Mouse (Mus musculus): ENCODE measurements around the gene Vwa5b2. TPM values are rescaled to one million over a fixed set of nuclear protein-coding genes. Genes with fewer than 3 reads are reported as not detected.

Gene Vwa5b2
- polyA plus RNA-seq, 1 experiment: 58.1 TPM

GRCm38 (mm10) chr16:20619541-20620398 lies 30.5 kb downstream of the Vwa5b2 start:
- H3K27me3 ChIP-seq (ENCODE audit: control insufficient read depth, insufficient read depth, low read length): no peaks in the 10 kb centered on the region
- H3K27ac ChIP-seq (ENCODE audit: insufficient read depth, low read length): 0 out of 2 replicates have a peak overlapping the region, but pooled peaks have one; percentile 27
- peak; percentile 20 to 57 for DNase-seq
- no peak for TF ChIP-seq POLR2A (IDR thresholded peaks at IDR 0.05; ENCODE audit: borderline replicate concordance, insufficient read depth, low read length)
- no peak for TF ChIP-seq CTCF (IDR thresholded peaks at IDR 0.05; ENCODE audit: borderline replicate concordance, insufficient read depth, low read depth, low read length)
- H3K4me3 ChIP-seq (replicated peaks; ENCODE audit: insufficient read depth, low read depth, low read length): peak overlapping the region; percentile 91
- WGBS: 2% methylated on average over 80 of the region's 83 CpGs
- H3K4me1 ChIP-seq (ENCODE audit: control insufficient read depth, insufficient read depth, low read length): peaks cover 4% of the 10 kb centered on the region; the same call in 1 of the 2 replicates

- under 1% methylated on average over 9 of the region's 9 CpGs for WGBS
- Histone ChIP-seq H3K4me1 (ENCODE audit: control insufficient read depth, insufficient read depth, low read length) (peaks cover 4% of the 10 kb centered on the region; the same call in 1 of the 2 replicates), H3K27me3 (ENCODE audit: control insufficient read depth, insufficient read depth, low read length) (no peaks in the 10 kb centered on the region), H3K27ac (ENCODE audit: insufficient read depth, low read length) (peak overlapping the region; percentile 87; the same call in 1 of the 2 replicates), H3K4me3 (replicated peaks; ENCODE audit: insufficient read depth, low read depth, low read length) (peak overlapping the region; percentile 91)
- DNase-seq: peak in 1 of 2 experiments; percentile 40
- TF ChIP-seq POLR2A (IDR thresholded peaks at IDR 0.05; ENCODE audit: borderline replicate concordance, insufficient read depth, low read length) (no peak), CTCF (IDR thresholded peaks at IDR 0.05; ENCODE audit: borderline replicate concordance, insufficient read depth, low read depth, low read length) (no peak)
Observed at GRCm38 (mm10) chr16:20620399-20620735, 31.1 kb downstream of the Vwa5b2 start.

GRCm38 (mm10) chr16:20620751-20621190 lies 31.5 kb downstream of the Vwa5b2 start:
- Histone ChIP-seq H3K4me3 (replicated peaks; ENCODE audit: insufficient read depth, low read depth, low read length) (peak overlapping the region; percentile 91), H3K27ac (ENCODE audit: insufficient read depth, low read length) (peak overlapping the region; percentile 87), H3K27me3 (ENCODE audit: control insufficient read depth, insufficient read depth, low read length) (no peaks in the 10 kb centered on the region), H3K4me1 (ENCODE audit: control insufficient read depth, insufficient read depth, low read length) (peaks cover 4% of the 10 kb centered on the region; the same call in 1 of the 2 replicates)
- no peak for DNase-seq
- TF ChIP-seq POLR2A (IDR thresholded peaks at IDR 0.05; ENCODE audit: borderline replicate concordance, insufficient read depth, low read length) (no peak), CTCF (IDR thresholded peaks at IDR 0.05; ENCODE audit: borderline replicate concordance, insufficient read depth, low read depth, low read length) (no peak)
- WGBS: under 1% methylated on average over 32 of the region's 32 CpGs

- peak; percentile 87 to 88 for DNase-seq
- H3K27ac ChIP-seq (ENCODE audit: insufficient read depth, low read length): peak within 1 kb of the TSS; percentile 87
- 1% methylated on average over 74 of the region's 92 CpGs for whole genome bisulfite sequencing
- no peaks in the 10 kb centered on the region for H3K27me3 ChIP-seq (ENCODE audit: control insufficient read depth, insufficient read depth, low read length)
- H3K4me1 ChIP-seq (ENCODE audit: control insufficient read depth, insufficient read depth, low read length): peaks cover 4% of the 10 kb centered on the region; the same call in 1 of the 2 replicates
- TF ChIP-seq CTCF (IDR thresholded peaks at IDR 0.05; ENCODE audit: borderline replicate concordance, insufficient read depth, low read depth, low read length) (no peak), POLR2A (IDR thresholded peaks at IDR 0.05; ENCODE audit: borderline replicate concordance, insufficient read depth, low read length) (peak; percentile 32; the same call in 1 of the 2 replicates)
- H3K4me3 ChIP-seq (replicated peaks; ENCODE audit: insufficient read depth, low read depth, low read length): peak within 1 kb of the TSS; percentile 91
Observed at GRCm38 (mm10) chr16:20621191-20621990, 32.1 kb downstream of the Vwa5b2 start, which contains the start of gene Camk2n2. Gene Camk2n2 (minus strand): TSS chr16:20621287.

GRCm38 (mm10) chr16:20621991-20622685 lies 32.9 kb downstream of the Vwa5b2 start:
- no peaks in the 10 kb centered on the region for H3K27me3 ChIP-seq (ENCODE audit: control insufficient read depth, insufficient read depth, low read length)
- DNase-seq: peak; percentile 84 to 87
- H3K27ac ChIP-seq (ENCODE audit: insufficient read depth, low read length): peak overlapping the region; percentile 74
- peaks cover 4% of the 10 kb centered on the region; the same call in 1 of the 2 replicates for H3K4me1 ChIP-seq (ENCODE audit: control insufficient read depth, insufficient read depth, low read length)
- TF ChIP-seq POLR2A (IDR thresholded peaks at IDR 0.05; ENCODE audit: borderline replicate concordance, insufficient read depth, low read length): no peak
- TF ChIP-seq CTCF (IDR thresholded peaks at IDR 0.05; ENCODE audit: borderline replicate concordance, insufficient read depth, low read depth, low read length): no peak
- H3K4me3 ChIP-seq (replicated peaks; ENCODE audit: insufficient read depth, low read depth, low read length): peak overlapping the region; percentile 79
- under 1% methylated on average over 37 of the region's 37 CpGs for WGBS

- WGBS: 32% methylated on average over 2 of the region's 2 CpGs
- Histone ChIP-seq H3K27me3 (ENCODE audit: control insufficient read depth, insufficient read depth, low read length) (no peaks in the 10 kb centered on the region), H3K27ac (ENCODE audit: insufficient read depth, low read length) (no peak overlapping the region), H3K4me1 (ENCODE audit: control insufficient read depth, insufficient read depth, low read length) (peaks cover 4% of the 10 kb centered on the region; the same call in 1 of the 2 replicates), H3K4me3 (replicated peaks; ENCODE audit: insufficient read depth, low read depth, low read length) (no peak overlapping the region)
- no peak for DNase-seq
- TF ChIP-seq POLR2A (IDR thresholded peaks at IDR 0.05; ENCODE audit: borderline replicate concordance, insufficient read depth, low read length) (no peak), CTCF (IDR thresholded peaks at IDR 0.05; ENCODE audit: borderline replicate concordance, insufficient read depth, low read depth, low read length) (no peak)
Observed at GRCm38 (mm10) chr16:20623211-20623610, 33.9 kb downstream of the Vwa5b2 start.

GRCm38 (mm10) chr16:20628871-20629391 lies 39.7 kb downstream of the Vwa5b2 start:
- Histone ChIP-seq H3K4me3 (replicated peaks; ENCODE audit: insufficient read depth, low read depth, low read length) (peak overlapping the region; percentile 4), H3K27me3 (ENCODE audit: control insufficient read depth, insufficient read depth, low read length) (no peaks in the 10 kb centered on the region), H3K27ac (ENCODE audit: insufficient read depth, low read length) (no peak overlapping the region; the same call in 1 of the 2 replicates), H3K4me1 (ENCODE audit: control insufficient read depth, insufficient read depth, low read length) (peaks cover 12% of the 10 kb centered on the region)
- 34% methylated on average over 11 of the region's 11 CpGs for WGBS
- no peak for DNase-seq
- TF ChIP-seq POLR2A (IDR thresholded peaks at IDR 0.05; ENCODE audit: borderline replicate concordance, insufficient read depth, low read length): no peak
- no peak for TF ChIP-seq CTCF (IDR thresholded peaks at IDR 0.05; ENCODE audit: borderline replicate concordance, insufficient read depth, low read depth, low read length)
